Mouse (Mus musculus) layer of hippocampus, postnatal 25 days (tissue): ENCODE measurements at regions not wholly inside any gene's neighbourhood (a gene's known extent, or its start where the extent isn't known, plus 50 kb on each side); places are given as distances from the start of the nearest gene placed in this dataset.

Experiments
- DNase-seq, 2 experiments: peaks; one replicate each; pipeline ENCODE4 v3.0.0; 2022; ENCODE audit warnings: mixed read lengths in 2 of 2, low spot score in 1 of 2; ENCODE audit errors: extremely low spot score in 1 of 2

DNA sequence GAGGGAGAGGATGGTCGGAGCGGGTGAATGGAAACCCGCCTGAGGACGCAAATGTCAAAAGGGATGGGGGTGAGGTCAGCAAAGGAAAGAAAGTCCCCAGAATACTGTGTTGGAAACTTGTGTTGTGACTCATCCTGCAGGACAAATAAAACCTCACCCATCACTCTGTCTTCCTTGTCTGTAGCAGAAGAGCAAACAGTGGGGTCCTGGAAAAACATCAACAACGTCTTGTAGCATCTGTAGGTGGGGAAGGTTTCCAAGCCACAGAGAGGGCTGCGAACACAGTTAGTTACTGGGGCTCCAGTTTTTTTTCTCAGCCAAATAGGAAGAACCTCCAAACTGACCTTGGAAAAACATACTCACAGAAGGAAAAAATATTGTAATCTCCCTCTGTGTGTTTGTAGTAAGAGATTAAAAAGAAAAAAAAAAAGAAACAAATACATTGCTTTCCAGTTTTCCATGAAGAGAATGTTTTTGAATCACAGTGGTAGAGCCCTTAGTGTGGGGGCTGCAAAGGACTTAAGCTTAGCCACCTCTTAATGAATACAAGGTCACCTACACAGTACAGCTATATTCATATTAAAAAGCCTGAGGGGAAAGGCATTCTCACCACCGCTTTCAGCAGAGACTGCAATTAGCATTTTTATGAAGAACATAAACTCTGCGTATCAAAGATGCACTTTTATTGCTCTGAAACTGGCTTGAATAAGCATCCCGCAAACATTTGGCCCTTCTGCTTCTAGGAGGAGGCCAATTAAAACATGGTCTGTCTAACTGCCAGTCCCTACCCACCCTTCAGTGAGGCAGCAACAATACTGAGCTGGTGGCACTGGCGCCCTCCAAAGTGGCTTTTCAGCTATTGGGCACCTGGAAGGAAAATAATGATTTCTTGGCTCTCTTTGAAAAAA lies 198.6 kb upstream of the Tprg start:
- DNase-seq: no peak

DNA sequence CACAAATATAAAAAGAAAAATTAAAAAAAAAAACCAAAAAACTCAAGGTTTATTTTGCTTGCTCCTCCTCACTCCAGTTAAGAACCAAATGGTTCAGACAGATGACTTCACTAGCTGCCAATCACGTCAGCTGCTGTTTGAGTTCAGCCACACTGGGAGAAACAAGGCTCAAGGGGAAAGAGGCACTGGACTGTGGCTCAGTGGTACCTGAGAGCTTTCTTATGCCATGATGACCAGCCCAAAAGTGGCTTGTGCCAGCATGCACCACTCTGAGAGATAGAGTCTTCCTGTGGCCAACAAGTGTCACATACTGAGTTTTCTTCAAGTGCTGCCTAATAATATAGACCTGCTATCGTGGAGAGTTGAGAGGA lies 198.0 kb upstream of the Tprg start:
- DNase-seq: no peak

DNA sequence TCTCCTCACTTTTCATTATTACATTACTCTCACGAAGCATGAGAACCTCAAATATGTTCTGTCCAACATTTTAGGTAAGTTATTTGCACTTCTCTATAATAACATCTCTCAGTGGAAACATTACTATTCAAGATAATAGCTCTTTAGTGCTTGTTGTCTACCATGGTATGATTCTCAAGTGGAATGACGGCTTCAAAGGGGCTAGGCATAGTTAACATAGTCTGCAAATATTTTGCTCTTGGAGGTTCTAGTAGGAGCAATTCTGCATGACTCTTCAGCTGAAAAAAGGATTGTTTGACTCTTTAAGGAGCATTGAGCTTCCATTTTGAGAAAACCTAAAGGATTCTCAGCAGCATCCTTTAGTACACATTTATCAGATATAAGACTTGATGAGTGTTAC lies 182.5 kb upstream of the Tprg start:
- no peak for DNase-seq

DNA sequence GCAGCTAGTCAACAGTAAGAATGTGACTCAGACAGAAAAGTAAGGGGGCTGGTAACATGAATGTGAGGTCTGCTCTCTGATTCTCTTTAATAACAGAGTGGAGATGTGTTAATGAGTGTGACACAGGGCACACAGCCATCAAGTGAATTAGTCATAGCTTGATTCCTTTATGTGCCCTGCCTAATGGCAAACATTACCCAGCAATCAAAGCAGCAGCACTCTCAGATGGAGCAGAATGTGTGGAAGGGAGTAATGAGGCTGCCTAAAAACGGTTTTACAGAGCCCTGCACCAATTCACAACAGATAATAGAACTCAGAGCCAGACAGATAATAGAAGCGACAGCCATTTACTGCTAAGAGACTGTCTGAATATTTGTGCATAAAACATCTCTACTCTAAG lies 182.0 kb upstream of the Tprg start:
- DNase-seq: no peak

DNA sequence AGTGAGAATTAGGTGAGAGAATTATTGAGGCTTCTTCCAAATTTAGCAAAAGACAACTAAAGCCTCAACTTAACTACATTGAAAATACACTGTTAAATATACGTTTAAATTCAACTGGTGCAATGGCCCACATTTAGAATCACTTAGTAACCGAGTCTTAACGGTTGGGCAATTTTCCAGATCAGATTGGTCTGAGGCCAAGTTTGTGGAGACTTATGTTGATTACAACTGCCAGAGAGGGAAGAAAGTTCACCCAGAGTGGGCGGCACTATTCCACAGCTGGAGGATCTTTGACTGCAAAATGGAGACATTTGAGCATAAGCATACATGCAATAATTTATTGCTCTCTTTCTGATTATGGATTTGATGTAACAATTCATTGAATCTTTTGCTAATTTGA lies 146.5 kb upstream of the Tprg start:
- DNase-seq: no peak

DNA sequence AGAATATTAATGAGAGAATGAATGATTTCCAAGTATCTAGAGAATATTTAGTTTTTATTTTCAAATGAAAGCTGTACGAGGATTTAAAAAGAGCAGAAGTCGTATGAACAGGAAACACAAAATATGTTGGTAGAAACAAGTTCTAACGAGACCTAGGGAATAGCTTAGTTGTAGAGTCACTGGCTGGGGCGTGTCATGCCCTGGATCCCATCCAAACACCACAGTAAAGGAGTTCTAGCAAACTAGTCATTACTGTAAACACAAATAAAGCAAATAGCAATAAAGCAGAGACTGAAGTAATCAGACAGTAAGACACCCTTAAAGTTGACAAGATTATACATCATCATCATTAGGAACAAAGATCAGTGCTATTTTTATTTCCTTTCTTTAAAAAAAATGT lies 139.1 kb upstream of the Tprg start:
- no peak for DNase-seq

DNA sequence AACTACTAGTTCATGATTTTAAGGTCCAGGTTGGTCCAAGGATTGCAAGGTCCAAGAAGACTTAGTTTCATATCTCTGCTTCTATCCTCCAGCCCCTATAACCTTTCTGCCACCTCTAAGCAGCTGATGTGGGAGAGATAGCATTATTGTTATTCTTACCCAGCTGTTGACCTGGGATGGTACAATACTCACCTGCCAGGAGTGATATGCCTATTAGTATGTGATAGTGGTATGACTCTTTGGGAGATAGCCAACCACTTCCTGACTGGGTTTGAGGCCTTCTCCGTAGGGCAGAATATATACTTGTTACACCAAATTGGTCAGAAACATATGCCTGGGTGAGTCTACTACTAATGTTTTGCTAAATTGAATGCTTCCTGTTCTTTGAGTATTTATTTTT lies 137.4 kb upstream of the Tprg start:
- no peak for DNase-seq

DNA sequence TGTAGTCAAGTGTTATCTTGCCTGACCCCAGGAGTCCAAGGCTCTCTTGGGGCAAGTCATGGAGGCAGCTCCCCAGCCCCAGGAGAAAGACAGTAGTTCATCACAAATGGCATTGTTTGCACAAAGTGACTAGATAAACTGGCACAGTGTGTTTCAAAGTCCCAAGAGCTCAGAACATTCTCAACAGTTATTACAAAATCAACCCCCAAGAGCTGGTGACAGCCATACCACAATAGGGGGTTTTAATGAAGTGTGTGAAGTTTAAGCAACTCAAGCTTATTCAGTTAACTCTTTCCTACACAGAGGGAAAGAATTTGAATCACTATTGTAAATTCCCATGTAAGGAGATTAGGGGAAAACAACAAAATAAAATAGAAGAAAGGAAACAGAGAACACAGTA lies 109.7 kb upstream of the Tprg start:
- no peak for DNase-seq

DNA sequence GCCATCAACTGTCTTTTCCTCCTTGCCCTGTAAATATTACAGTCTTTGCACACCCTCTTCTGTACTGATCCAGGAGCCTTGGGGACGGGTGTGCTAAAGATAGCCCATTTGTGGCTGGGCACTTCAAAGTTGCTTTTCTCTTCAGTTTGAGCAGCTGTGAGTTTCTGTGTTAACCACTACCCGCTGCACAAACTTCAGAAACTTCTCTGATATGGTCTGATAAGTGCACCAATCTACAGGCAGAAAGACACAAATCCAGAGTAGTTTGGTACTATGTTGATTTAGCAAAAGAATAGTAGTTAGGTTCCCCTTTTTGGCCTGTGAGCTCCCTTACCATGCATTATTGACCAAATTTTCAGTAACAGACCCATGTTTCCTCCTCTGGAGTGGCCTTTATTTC lies 108.6 kb upstream of the Tprg start:
- DNase-seq: no peak

DNA sequence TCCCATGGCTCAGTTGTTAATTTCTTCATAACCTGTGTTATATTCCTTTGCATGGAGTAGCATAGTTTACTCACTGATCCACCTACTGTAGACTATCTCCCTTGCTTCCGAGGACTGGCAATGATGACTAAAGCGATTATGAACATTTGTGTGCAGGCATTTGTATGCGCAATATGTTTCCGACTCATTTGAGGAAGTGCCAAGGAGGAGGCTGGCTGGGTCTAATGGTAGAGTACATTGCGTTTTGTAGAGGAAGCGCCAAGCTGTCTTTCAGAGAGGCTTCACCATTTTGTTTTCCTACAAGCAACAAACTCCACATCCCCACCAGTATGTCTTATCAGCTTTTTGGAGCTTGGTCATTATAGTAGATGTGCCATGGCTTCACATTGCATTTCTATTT lies 104.7 kb upstream of the Tprg start:
- DNase-seq: peak; percentile 6 to 13

DNA sequence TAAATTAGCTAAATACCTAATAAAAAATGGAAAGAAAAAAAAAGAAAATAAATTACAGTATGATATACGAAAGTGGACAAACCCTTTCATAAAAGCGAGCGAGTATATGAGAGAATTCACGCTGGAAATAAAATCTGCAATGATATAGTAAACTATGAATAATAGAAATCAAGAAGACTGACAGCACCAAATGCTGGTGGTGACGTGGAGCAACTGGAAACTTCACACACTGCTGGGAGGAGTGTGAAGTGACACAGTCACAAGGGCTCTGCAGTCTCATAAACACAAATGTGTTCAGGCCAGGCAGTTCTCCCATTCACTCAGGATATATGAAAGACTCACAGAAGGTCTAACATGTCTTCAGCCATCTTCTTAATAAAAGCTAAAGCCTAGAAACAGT lies 89.5 kb upstream of the Tprg start:
- no peak for DNase-seq

DNA sequence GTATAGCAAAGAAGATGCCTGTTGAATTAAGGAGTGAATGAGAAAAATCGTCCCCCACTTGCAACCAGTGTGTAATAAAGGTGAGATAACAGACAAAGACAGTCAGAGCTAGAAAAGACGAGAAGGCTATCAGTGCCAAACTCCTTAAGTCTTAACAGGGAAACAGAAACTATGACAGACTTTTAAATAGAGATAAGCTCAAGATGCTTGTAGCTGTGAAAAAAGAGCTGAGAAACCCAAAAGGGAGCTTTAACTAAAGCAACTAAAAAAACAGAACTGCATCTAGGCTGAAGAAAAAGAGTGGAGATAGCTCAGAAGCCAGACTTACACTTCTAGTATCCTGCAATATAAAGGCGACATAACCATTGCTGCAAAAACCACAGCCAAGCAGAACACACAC lies 87.8 kb upstream of the Tprg start:
- DNase-seq: no peak

DNA sequence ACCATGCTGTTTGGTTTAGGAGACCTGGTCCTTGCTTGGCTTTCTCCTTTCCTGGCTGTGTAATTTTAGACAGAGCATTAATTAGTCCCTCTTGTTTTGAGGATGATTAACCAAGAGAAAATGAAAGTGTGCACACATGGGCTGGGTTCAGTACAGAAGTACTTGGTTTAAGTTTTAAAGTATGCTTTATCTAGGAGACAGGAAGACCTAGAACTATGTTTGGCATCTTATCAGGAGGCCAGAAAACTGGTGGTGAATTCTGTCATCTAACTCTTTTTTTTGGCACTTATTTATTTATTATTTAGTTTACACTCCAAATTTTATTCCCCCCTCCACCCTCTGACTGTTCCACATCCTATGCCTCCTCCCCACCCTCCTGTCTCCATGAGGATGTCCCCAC lies 86.6 kb upstream of the Tprg start:
- DNase-seq: no peak

DNA sequence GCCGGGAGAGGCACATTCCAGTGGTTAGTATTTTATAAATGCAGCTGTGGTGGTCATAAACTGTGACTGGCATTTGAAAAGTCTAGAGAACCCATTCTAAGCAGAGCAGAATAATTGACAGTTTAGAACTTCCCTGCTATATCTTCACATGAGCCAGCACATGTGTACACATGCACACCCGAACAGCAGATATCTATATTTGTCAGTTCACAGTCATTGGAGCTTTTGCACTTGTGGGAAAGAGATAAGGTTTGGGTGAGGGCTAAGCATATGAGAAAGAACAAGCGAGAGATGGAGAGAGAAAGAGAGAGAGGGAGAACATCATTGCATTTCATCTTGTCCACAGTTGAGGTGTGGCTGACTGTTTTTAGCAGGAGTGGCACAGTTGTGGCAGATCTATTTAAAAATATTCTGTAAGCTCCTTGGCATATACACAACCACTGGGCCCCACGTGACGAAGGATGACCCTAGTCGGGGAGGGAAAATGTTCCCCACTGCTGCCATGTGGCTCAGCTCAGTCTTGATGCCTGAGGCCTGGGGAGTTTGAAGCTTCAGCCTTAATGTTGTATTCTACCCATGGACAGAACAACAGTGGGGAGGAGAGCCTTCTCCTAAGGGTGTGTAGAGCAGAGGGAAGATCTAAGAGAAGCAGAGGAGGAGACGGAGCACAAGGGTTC lies 85.4 kb upstream of the Tprg start:
- no peak for DNase-seq

DNA sequence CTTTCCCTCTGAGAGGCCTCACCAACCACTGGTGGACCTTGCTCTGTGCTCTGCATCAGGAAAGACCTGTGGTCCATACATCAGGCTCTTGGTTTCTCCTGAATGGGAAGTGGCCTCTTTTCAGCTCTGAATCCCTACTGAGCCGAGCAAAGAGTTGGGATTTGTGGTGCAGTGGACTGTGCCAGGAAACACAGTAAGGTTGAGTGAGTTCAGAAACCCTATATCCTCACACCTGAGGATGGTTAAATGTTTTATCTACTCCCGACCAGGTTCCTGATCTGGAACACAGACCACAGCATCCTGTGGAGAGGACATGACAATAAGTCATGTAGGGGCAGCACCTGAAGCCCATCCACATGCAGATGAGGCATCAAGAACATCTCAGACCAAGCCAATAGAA lies 73.4 kb upstream of the Tprg start:
- DNase-seq: no peak

DNA sequence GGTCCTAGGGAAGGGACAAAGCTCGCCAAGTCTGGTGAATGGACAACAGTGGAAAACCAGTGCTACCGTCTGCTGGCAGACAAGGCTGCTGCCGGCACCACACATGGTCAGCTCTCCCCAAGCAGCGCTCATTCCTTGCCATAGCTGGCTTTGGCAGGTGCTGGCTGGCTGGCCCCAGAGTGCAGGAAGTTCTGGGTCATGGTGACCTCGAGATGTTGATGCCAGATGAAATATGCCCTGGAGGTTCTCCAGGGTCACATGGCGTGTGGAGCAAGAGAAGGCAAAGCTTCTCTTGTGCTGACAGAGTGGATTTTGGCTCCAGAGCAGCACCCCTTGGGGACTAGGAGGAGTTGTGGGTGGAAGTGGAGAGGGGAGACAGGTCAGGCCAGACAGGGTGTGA lies 66.1 kb upstream of the Tprg start:
- DNase-seq: no peak

DNA sequence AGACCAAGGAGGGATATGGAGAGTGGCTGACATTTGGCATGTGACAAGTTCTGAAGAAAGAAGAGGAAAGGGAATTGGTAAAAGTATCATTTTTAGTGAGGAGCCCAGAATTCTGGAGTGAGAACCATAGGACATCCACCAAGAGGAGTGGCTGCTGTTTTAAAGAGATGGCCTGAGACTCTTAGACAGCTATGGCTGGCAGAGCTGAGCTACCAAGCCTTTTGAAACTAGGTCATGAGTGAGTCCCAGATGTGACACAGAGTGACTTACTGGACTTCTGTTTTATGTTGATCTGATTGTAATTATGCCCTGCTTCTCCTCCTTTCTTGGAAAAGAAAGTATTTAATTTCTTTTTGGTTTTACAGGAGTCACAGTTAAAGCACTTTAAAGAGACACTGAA lies 61.8 kb upstream of the Tprg start:
- no peak for DNase-seq
